In genomic region chr6:148895773-148896506, GRCm38 (mm10) we compare ENCODE assay signal across 8 mouse cellular contexts. TPM values are rescaled to one million over a fixed set of nuclear protein-coding genes. Genes with fewer than 3 reads are reported as not detected.
DNase-seq lines count a peak whose midpoint lies in the region; ATAC-seq and TF ChIP-seq lines count a peak whose summit lies in the region.

TSS of gene Caprin2 (minus strand) at chr6:148896237.

- no peaks in the 10 kb centered on the region for H3K27me3 ChIP-seq in C2C12 (ENCODE audit: control insufficient read depth, insufficient read depth, insufficient read length)
- H3K27me3 ChIP-seq in erythroblast, embryonic 14.5 days (ENCODE audit: control insufficient read depth), result no peaks in the 10 kb centered on the region
- H3K27me3 ChIP-seq in heart, embryonic 12.5 days (replicated peaks), result no peaks in the 10 kb centered on the region
- H3K27me3 ChIP-seq in kidney, postnatal 0 days (ENCODE audit: insufficient read depth, low read length), result no peaks in the 10 kb centered on the region
- H3K27me3 ChIP-seq in liver, embryonic 11.5 days (replicated peaks; ENCODE audit: control insufficient read depth, insufficient read depth, low read length), result no peaks in the 10 kb centered on the region
- no peaks in the 10 kb centered on the region for H3K27me3 ChIP-seq in stomach, embryonic 14.5 days (ENCODE audit: control insufficient read depth, insufficient read depth, low read length)

- peaks cover 31% of the 10 kb centered on the region for H3K4me1 ChIP-seq in erythroblast, embryonic 14.5 days (ENCODE audit: control insufficient read depth)
- H3K4me1 ChIP-seq in heart, embryonic 12.5 days (replicated peaks), result 0 out of 2 replicates have a peak, but pooled peaks cover 3% of the 10 kb centered on the region
- 0 out of 2 replicates have a peak, but pooled peaks cover 6% of the 10 kb centered on the region for H3K4me1 ChIP-seq in kidney, postnatal 0 days (replicated peaks; ENCODE audit: insufficient read depth, low read length)
- peaks cover 8% of the 10 kb centered on the region for H3K4me1 ChIP-seq in liver, embryonic 11.5 days (replicated peaks; ENCODE audit: control insufficient read depth, insufficient read depth, low read length)
- H3K4me1 ChIP-seq in stomach, embryonic 14.5 days (ENCODE audit: control insufficient read depth, insufficient read depth, low read length), result 0 out of 2 replicates have a peak, but pooled peaks cover 4% of the 10 kb centered on the region

- peak within 1 kb of the TSS; percentile 89 for H3K9ac ChIP-seq in heart, embryonic 12.5 days
- peak within 1 kb of the TSS; percentile 69 for H3K9ac ChIP-seq in kidney, postnatal 0 days (ENCODE audit: low read depth, low read length)
- peak within 1 kb of the TSS; percentile 85 for H3K9ac ChIP-seq in liver, embryonic 11.5 days (ENCODE audit: low read depth, low read length)
- peak within 1 kb of the TSS; percentile 68 for H3K9ac ChIP-seq in stomach, embryonic 14.5 days (replicated peaks; ENCODE audit: low read depth, low read length)

- peak within 1 kb of the TSS; percentile 45 for H3K4me3 ChIP-seq in C2C12 (ENCODE audit: insufficient read depth, poor library complexity, severe bottlenecking)
- peak within 1 kb of the TSS; percentile 83 for H3K4me3 ChIP-seq in erythroblast, embryonic 14.5 days (replicated peaks)
- peak within 1 kb of the TSS; percentile 79 for H3K4me3 ChIP-seq in heart, embryonic 12.5 days
- peak within 1 kb of the TSS; percentile 85 for H3K4me3 ChIP-seq in kidney, postnatal 0 days (replicated peaks; ENCODE audit: low read depth, low read length)
- peak within 1 kb of the TSS; percentile 77 for H3K4me3 ChIP-seq in liver, embryonic 11.5 days (ENCODE audit: low read depth, low read length)
- peak within 1 kb of the TSS; percentile 76 for H3K4me3 ChIP-seq in stomach, embryonic 14.5 days (ENCODE audit: low read depth, low read length)

- no peaks in the 10 kb centered on the region for H3K79me2 ChIP-seq in C2C12 (ENCODE audit: control insufficient read depth, insufficient read depth)

- peak within 1 kb of the TSS; percentile 94 for H3K4me2 ChIP-seq in heart, embryonic 12.5 days
- H3K4me2 ChIP-seq in kidney, postnatal 0 days (ENCODE audit: low read length), result peak within 1 kb of the TSS; percentile 83
- peak within 1 kb of the TSS; percentile 93 for H3K4me2 ChIP-seq in liver, embryonic 11.5 days
- peak within 1 kb of the TSS; percentile 87 for H3K4me2 ChIP-seq in stomach, embryonic 14.5 days (replicated peaks; ENCODE audit: low read depth, low read length)

- no peaks in the 10 kb centered on the region for H3K36me3 ChIP-seq in C2C12 (ENCODE audit: control insufficient read depth, insufficient read depth)
- H3K36me3 ChIP-seq in erythroblast, embryonic 14.5 days (ENCODE audit: control insufficient read depth), result no peaks in the 10 kb centered on the region
- H3K36me3 ChIP-seq in heart, embryonic 12.5 days, result no peaks in the 10 kb centered on the region
- H3K36me3 ChIP-seq in kidney, postnatal 0 days (ENCODE audit: insufficient read depth, low read length), result no peaks in the 10 kb centered on the region
- H3K36me3 ChIP-seq in liver, embryonic 11.5 days (ENCODE audit: control insufficient read depth, insufficient read depth, low read length), result no peaks in the 10 kb centered on the region
- no peaks in the 10 kb centered on the region for H3K36me3 ChIP-seq in stomach, embryonic 14.5 days (ENCODE audit: control insufficient read depth, insufficient read depth, low read length)

- peak; percentile 98 for ATAC-seq in heart, embryonic 12.5 days (ENCODE audit: insufficient number of reproducible peaks, low FRiP score)
- peak; percentile 96 for ATAC-seq in kidney, postnatal 0 days (replicated peaks; ENCODE audit: low FRiP score, low read depth)
- ATAC-seq in liver, embryonic 11.5 days (replicated peaks; ENCODE audit: low FRiP score), result peak; percentile 96
- peak; percentile 97 for ATAC-seq in stomach, embryonic 14.5 days (ENCODE audit: insufficient number of reproducible peaks, insufficient read depth, low FRiP score, low read depth)

- TF ChIP-seq POLR2A in brain, embryonic 14.5 days (IDR thresholded peaks at IDR 0.05; ENCODE audit: borderline replicate concordance, extremely low read depth, insufficient read depth, insufficient read length, poor library complexity, severe bottlenecking), result peak; percentile 91

- no peaks in the 10 kb centered on the region for H3K79me3 ChIP-seq in C2C12 (ENCODE audit: low read depth)

- under 1% methylated on average over 64 of the region's 65 CpGs for WGBS in heart, embryonic 12.5 days
- WGBS in kidney, postnatal 0 days, result under 1% methylated on average over 58 of the region's 65 CpGs
- under 1% methylated on average over 64 of the region's 65 CpGs for WGBS in liver, embryonic 11.5 days
- under 1% methylated on average over 55 of the region's 65 CpGs for WGBS in stomach, embryonic 14.5 days

- DNase-seq in brain, embryonic 14.5 days (ENCODE audit: low read depth), result peak; percentile 98
- DNase-seq in kidney, postnatal 0 days (ENCODE audit: low spot score), result peak; percentile 96
- DNase-seq in liver, embryonic 11.5 days (ENCODE audit: low spot score), result peak; percentile 97
- peak; percentile 97 for DNase-seq in naive thymus-derived CD4-positive, alpha-beta T cell, adult 2 months (ENCODE audit: low read depth)

- no peaks in the 10 kb centered on the region for H3K9me3 ChIP-seq in erythroblast, embryonic 14.5 days (ENCODE audit: control insufficient read depth, low read length)
- H3K9me3 ChIP-seq in heart, embryonic 12.5 days (replicated peaks), result no peaks in the 10 kb centered on the region
- H3K9me3 ChIP-seq in kidney, postnatal 0 days (replicated peaks; ENCODE audit: low read length), result no peaks in the 10 kb centered on the region
- no peaks in the 10 kb centered on the region for H3K9me3 ChIP-seq in liver, embryonic 11.5 days (ENCODE audit: control insufficient read depth, low read length)
- H3K9me3 ChIP-seq in stomach, embryonic 14.5 days (ENCODE audit: control insufficient read depth, low read depth, low read length), result no peaks in the 10 kb centered on the region

- TF ChIP-seq CTCF in C2C12 (IDR thresholded peaks at IDR 0.05; ENCODE audit: control insufficient read depth, insufficient read depth, insufficient read length), result no peak
- no peak for TF ChIP-seq CTCF in brain, embryonic 14.5 days (IDR thresholded peaks at IDR 0.05; ENCODE audit: borderline replicate concordance, extremely low read depth, insufficient read depth, insufficient read length)
- peak; percentile 23; the same call in 1 of the 2 replicates for TF ChIP-seq CTCF in kidney, postnatal 0 days (IDR thresholded peaks at IDR 0.05; ENCODE audit: low read depth)

- peak within 1 kb of the TSS; percentile 82 for H3ac ChIP-seq in C2C12 (ENCODE audit: control insufficient read depth, insufficient read length, low read depth)

- peak within 1 kb of the TSS; percentile 83 for H3K27ac ChIP-seq in heart, embryonic 12.5 days (ENCODE audit: poor library complexity, severe bottlenecking)
- H3K27ac ChIP-seq in kidney, postnatal 0 days, result peak within 1 kb of the TSS; percentile 84
- peak within 1 kb of the TSS; percentile 89 for H3K27ac ChIP-seq in liver, embryonic 11.5 days (ENCODE audit: low read depth, low read length)
- H3K27ac ChIP-seq in stomach, embryonic 14.5 days (ENCODE audit: low read length), result peak within 1 kb of the TSS; percentile 82

TF ChIP-seq in C2C12, 6 proteins besides CTCF, POLR2A, EP300 and RAD21:
- TF ChIP-seq CEBPB (IDR thresholded peaks at IDR 0.05; ENCODE audit: low read depth), result no peak
- no peak for TF ChIP-seq MYOG (IDR thresholded peaks at IDR 0.05; ENCODE audit: control insufficient read depth, extremely low read depth, insufficient read length)
- TF ChIP-seq MAX (IDR thresholded peaks at IDR 0.05), result no peak
- no peak for TF ChIP-seq MYOD1 (IDR thresholded peaks at IDR 0.05; ENCODE audit: control insufficient read depth, insufficient read length, low read depth)
- TF ChIP-seq USF1 (IDR thresholded peaks at IDR 0.05; ENCODE audit: low read depth), result no peak
- no peak for TF ChIP-seq FOSL1 (IDR thresholded peaks at IDR 0.05; ENCODE audit: insufficient read depth, low read length, poor library complexity, severe bottlenecking)

RNA-seq across cellular contexts. Expression of gene Caprin2, which starts in this region (rescaled TPM):
- polyA plus RNA-seq in C2C12 (2012; fragmentation: generic; extraction: Trizol), result 1.8 TPM
- 24.6 and 26.0 TPM in 2 replicates for polyA plus RNA-seq in brain, embryonic 14.5 days (2012; rRNA removed)
- 0.07 and 0.41 TPM in 2 replicates for polyA plus RNA-seq in erythroblast, embryonic 14.5 days (2012)
- 18.0 and 18.3 TPM in 2 replicates for polyA plus RNA-seq in heart, embryonic 12.5 days (2016; fragmentation: Nextera tagmentation; extraction: Ambion mirVana)
- polyA plus RNA-seq in kidney, postnatal 0 days (2015; fragmentation: Nextera tagmentation; extraction: Ambion mirVana), result 10.1 and 12.6 TPM in 2 replicates
- polyA plus RNA-seq in liver, embryonic 11.5 days (2014; fragmentation: Nextera tagmentation; extraction: Ambion mirVana), result 7.9 and 10.3 TPM in 2 replicates
- 13.9 and 14.7 TPM in 2 replicates for polyA plus RNA-seq in stomach, embryonic 14.5 days (2014; fragmentation: Nextera tagmentation; extraction: Ambion mirVana)

Comparison
In these comparisons a context has a peak if more than half of its experiments do, and no peak if none do; other contexts are left out.
1. Peak in every context shown above with its lines: DNase-seq, ATAC-seq, H3K4me3 ChIP-seq and H3K27ac ChIP-seq.